Mouse (Mus musculus) thymus, postnatal 0 days (tissue): ENCODE data around the gene Apc2. TPM values are rescaled to one million over a fixed set of nuclear protein-coding genes. Genes with fewer than 3 reads are reported as not detected.

Experiments used
- microRNA-seq: library from miRNA; unstranded; fragments of <30 nt; microRNA quantifications from one replicate; pipeline ENCODE4, GENCODE M21; 2016; ENCODE audit warnings: borderline number of aligned reads
- polyA plus RNA-seq: library from polyadenylated mRNA; unstranded; fragments of >200 nt; fragmentation: Nextera tagmentation; extraction: Ambion mirVana; gene quantifications from 2 replicates; pipeline ENCODE4 v1.2.1, GENCODE M21; 2015

Apc2 gene
- polyA plus RNA-seq, 1 experiment from 2014 or later: 0.10 TPM

Small RNAs within 50 kb of the gene (microRNA-seq; reads per million reads assigned to microRNA genes)
- gene Mir6911: not detected

Other genes with a start within 250 kb of the Apc2 start
- gene Gpx4, start 248.8 kb upstream of the Apc2 start, polyA plus RNA-seq: 640 and 681 TPM in 2 replicates
- gene Sbno2, start 190.4 kb upstream of the Apc2 start, polyA plus RNA-seq: 18.3 and 19.7 TPM in 2 replicates
- gene Stk11, start 180.2 kb upstream of the Apc2 start, polyA plus RNA-seq: 18.2 and 23.2 TPM in 2 replicates
- gene Atp5d, start 157.3 kb upstream of the Apc2 start, polyA plus RNA-seq: 588 TPM in 2 replicates
- 3.5 and 4.3 TPM in 2 replicates for gene Cbarp, start 155.1 kb upstream of the Apc2 start, polyA plus RNA-seq
- gene Midn, start 147.7 kb upstream of the Apc2 start, polyA plus RNA-seq: 13.1 and 18.8 TPM in 2 replicates
- 226 and 376 TPM in 2 replicates for gene Cirbp, start 130.0 kb upstream of the Apc2 start, polyA plus RNA-seq
- 15.3 and 15.4 TPM in 2 replicates for gene 1600002K03Rik, start 123.0 kb upstream of the Apc2 start, polyA plus RNA-seq
- gene Efna2, start 116.5 kb upstream of the Apc2 start, polyA plus RNA-seq: 1.2 and 1.6 TPM in 2 replicates
- 70.8 and 72.4 TPM in 2 replicates for gene Mum1, start 69.5 kb upstream of the Apc2 start, polyA plus RNA-seq
- 319 and 339 TPM in 2 replicates for gene Ndufs7, start 46.9 kb upstream of the Apc2 start, polyA plus RNA-seq
- gene Gamt, start 35.0 kb upstream of the Apc2 start, polyA plus RNA-seq: 5.5 and 5.9 TPM in 2 replicates
- gene Dazap1, start 34.5 kb upstream of the Apc2 start, polyA plus RNA-seq: 48.9 and 56.1 TPM in 2 replicates
- 1,158 and 1,206 TPM in 2 replicates for gene Rps15, start 3.5 kb upstream of the Apc2 start, polyA plus RNA-seq
- gene 2310011J03Rik, start 24.6 kb downstream of the Apc2 start, polyA plus RNA-seq: 72.7 and 81.1 TPM in 2 replicates
- 4.4 and 4.6 TPM in 2 replicates for gene Pcsk4, start 33.5 kb downstream of the Apc2 start, polyA plus RNA-seq
- gene Reep6, start 34.0 kb downstream of the Apc2 start, polyA plus RNA-seq: 0.26 and 0.30 TPM in 2 replicates
- gene Adamtsl5, start 52.4 kb downstream of the Apc2 start, polyA plus RNA-seq: 1.0 and 1.1 TPM in 2 replicates
- 0.17 and 0.21 TPM in 2 replicates for gene Plk5, start 60.5 kb downstream of the Apc2 start, polyA plus RNA-seq
- 3.2 and 4.7 TPM in 2 replicates for gene Mex3d, start 91.7 kb downstream of the Apc2 start, polyA plus RNA-seq
- gene Mbd3, start 103.6 kb downstream of the Apc2 start, polyA plus RNA-seq: 151 and 166 TPM in 2 replicates
- gene Uqcr11, start 110.9 kb downstream of the Apc2 start, polyA plus RNA-seq: 635 and 689 TPM in 2 replicates
- gene Tcf3, start 137.7 kb downstream of the Apc2 start, polyA plus RNA-seq: 89.7 and 96.8 TPM in 2 replicates
- gene Onecut3, start 198.9 kb downstream of the Apc2 start, polyA plus RNA-seq: not detected in 2 replicates
- gene Atp8b3, start 243.1 kb downstream of the Apc2 start, polyA plus RNA-seq: not detected in 2 replicates